Mouse (Mus musculus): ENCODE results near the gene Rp2.
A peak's percentile ranks its signal among the peaks of the same experiment; 100 is the strongest.

Gene Rp2

GRCm38 (mm10) chrX:20425140-20425838 is 61.0 kb downstream of the Rp2 start, which contains the start of gene Jade3:
Gene Jade3 (plus strand): TSS chrX:20425688.
- peak; percentile 85 for DNase-seq (ENCODE audit: extremely low read depth, low read depth)

GRCm38 (mm10) chrX:20425839-20426449 is 61.7 kb downstream of the Rp2 start:
- no peak for DNase-seq (ENCODE audit: extremely low read depth, low read depth)

Data from MEL-GATA-1-ER (cell line).